Mouse (Mus musculus): Measurements from ENCODE around the gene AI837181. TPM values are rescaled to one million over a fixed set of nuclear protein-coding genes. Genes with fewer than 3 reads are reported as not detected.

Gene AI837181
- polyA plus RNA-seq, 1 experiment from 2014 or later: 51.1 TPM

DNA sequence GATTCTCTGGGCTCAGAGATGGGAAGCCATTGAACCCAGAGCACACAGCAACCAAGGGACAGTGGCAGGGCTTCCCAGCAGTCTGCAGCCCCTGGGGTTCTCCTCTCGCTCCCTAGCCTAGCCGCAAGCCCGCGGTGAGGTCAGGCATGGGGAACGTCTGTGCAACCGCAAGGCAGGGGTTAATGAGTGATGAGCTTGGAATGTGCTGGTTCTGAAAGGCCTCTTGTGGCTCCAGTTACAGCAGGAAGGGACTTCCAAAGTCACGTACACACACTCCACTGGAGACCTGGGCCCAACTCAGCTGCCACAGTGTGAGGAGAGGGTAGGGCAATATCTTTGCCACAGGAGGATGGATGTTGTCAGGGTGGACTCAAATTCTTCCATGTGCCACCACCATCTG lies 20.0 kb downstream of the AI837181 start:
- 31% methylated on average over 7 of the region's 7 CpGs for WGBS
- no peak overlapping the region for H3K27ac ChIP-seq (replicated peaks; ENCODE audit: low read depth, low read length)
- H3K4me1 ChIP-seq (ENCODE audit: control insufficient read depth, insufficient read depth, low read length): 0 out of 2 replicates have a peak, but pooled peaks cover 4% of the 10 kb centered on the region
- peak; percentile 11 for DNase-seq (ENCODE audit: low spot score)
- H3K9ac ChIP-seq (ENCODE audit: low read depth, low read length): no peak overlapping the region
- H3K9me3 ChIP-seq (ENCODE audit: control insufficient read depth, low read length): peaks cover 4% of the 10 kb centered on the region; the same call in 1 of the 2 replicates
- peaks cover 33% of the 10 kb centered on the region for H3K27me3 ChIP-seq (replicated peaks; ENCODE audit: control insufficient read depth, insufficient read depth, low read length)
- H3K4me2 ChIP-seq (ENCODE audit: low read depth, low read length): no peak overlapping the region
- H3K4me3 ChIP-seq (ENCODE audit: low read depth, low read length): no peak overlapping the region
- no peak for ATAC-seq (ENCODE audit: low read depth)
- H3K36me3 ChIP-seq (ENCODE audit: control insufficient read depth, insufficient read depth, low read length): no peaks in the 10 kb centered on the region

- 95% methylated on average over 5 of the region's 5 CpGs for WGBS
- Histone ChIP-seq H3K36me3 (ENCODE audit: control insufficient read depth, insufficient read depth, low read length) (no peaks in the 10 kb centered on the region), H3K4me3 (ENCODE audit: low read depth, low read length) (no peak overlapping the region), H3K9ac (ENCODE audit: low read depth, low read length) (no peak overlapping the region), H3K27ac (replicated peaks; ENCODE audit: low read depth, low read length) (no peak overlapping the region), H3K4me1 (ENCODE audit: control insufficient read depth, insufficient read depth, low read length) (0 out of 2 replicates have a peak, but pooled peaks cover 4% of the 10 kb centered on the region), H3K4me2 (ENCODE audit: low read depth, low read length) (no peak overlapping the region), H3K27me3 (replicated peaks; ENCODE audit: control insufficient read depth, insufficient read depth, low read length) (peaks cover 36% of the 10 kb centered on the region), H3K9me3 (ENCODE audit: control insufficient read depth, low read length) (peaks cover 4% of the 10 kb centered on the region; the same call in 1 of the 2 replicates)
- no peak for ATAC-seq (ENCODE audit: low read depth)
- no peak for DNase-seq (ENCODE audit: low spot score)
These were observed 20.8 kb downstream of the AI837181 start for GRCm38 (mm10) chr19:5445747-5446146.

DNA sequence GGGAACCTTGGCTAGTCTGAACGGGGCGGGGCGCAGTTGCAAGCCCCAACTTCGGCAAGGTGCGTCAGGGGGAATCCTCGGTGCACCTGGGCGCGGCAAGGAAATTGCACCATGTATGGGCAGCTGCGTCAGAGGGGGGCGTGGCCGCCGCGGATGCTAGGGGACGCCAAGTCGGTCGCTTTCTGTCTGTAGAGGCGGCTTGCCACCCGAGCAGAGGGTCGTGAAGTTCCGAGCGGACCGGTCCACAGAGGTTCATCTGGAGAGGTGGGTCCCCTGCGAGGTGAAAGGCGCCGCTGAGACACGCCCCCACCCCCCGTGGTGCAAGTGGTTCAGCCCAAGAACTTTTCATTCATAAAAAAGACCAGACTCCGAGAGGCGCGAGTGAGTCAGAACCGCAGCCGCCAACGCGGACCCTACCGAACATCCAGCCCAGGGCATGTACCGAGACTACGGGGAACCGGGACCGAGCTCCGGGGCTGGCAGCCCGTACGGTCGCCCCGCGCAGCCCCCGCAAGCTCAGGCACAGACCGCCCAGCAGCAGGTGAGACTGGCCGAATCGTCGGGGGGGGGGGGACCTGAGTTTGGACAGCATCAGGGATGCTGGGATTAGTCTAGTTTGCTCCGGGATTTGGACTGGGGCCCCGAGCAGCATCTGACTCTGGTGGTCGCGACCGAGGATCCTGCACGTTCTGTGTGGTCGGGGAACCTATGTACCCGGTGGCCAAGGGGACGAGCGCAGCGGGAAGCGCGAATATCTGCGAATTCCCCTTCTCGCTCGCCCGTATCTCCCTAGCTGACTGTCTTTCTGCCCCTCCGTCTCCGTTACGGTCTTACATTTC lies 22.8 kb downstream of the AI837181 start, which contains the start of gene Fosl1:
Gene Fosl1, plus strand, starts transcription at position 33 of the 839 bp plus-strand sequence.
- H3K27ac ChIP-seq (replicated peaks; ENCODE audit: low read depth, low read length): no peak within 1 kb of the TSS
- 0 out of 2 replicates have a peak, but pooled peaks cover 4% of the 10 kb centered on the region for H3K4me1 ChIP-seq (ENCODE audit: control insufficient read depth, insufficient read depth, low read length)
- H3K27me3 ChIP-seq (replicated peaks; ENCODE audit: control insufficient read depth, insufficient read depth, low read length): peaks cover 36% of the 10 kb centered on the region
- no peaks in the 10 kb centered on the region for H3K36me3 ChIP-seq (ENCODE audit: control insufficient read depth, insufficient read depth, low read length)
- DNase-seq (ENCODE audit: low spot score): peak; percentile 72
- peak; percentile 70 for ATAC-seq (ENCODE audit: low read depth)
- H3K4me2 ChIP-seq (ENCODE audit: low read depth, low read length): peak within 1 kb of the TSS; percentile 94
- peak within 1 kb of the TSS; percentile 55 for H3K9ac ChIP-seq (ENCODE audit: low read depth, low read length)
- peaks cover 4% of the 10 kb centered on the region; the same call in 1 of the 2 replicates for H3K9me3 ChIP-seq (ENCODE audit: control insufficient read depth, low read length)
- H3K4me3 ChIP-seq (ENCODE audit: low read depth, low read length): peak within 1 kb of the TSS; percentile 58
- under 1% methylated on average over 59 of the region's 70 CpGs for WGBS

DNA sequence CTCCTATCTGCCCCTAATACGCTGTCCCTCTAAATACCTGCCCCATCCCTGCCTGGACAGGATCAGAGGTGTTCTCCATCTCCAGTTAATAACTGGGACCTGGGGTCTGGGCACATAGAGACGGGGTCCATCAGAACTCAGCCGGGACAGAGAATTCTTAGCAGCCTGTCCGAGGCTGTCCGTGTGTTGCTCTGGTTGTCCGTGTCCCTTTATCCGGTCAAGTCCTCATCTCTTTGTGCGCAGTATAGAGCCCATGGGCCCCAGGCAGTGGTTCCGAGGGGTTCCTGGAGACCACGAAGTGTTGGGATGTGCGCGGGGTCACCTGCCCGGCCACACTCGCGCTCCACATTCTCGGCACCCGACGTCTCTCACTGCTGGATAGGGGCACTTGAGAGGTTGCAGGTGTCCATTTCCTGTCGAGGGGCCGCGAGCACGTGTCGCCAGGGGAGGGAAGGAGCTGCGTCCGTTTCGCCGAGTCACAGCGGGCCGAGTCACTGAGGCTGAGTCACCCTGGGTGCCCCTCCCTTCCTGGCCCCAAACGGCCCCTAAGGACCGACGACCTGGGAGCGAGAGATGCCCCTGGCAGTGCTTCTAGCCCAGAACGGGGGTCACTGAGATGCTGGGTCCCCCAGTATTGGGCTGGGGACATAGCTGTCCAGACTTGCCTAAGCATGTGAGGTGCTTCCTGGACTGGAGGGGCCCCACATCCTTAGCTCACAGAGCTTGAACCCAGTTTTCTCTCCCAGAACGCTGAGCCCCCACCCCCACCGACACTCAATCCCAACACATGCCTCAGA lies 23.6 kb downstream of the AI837181 start:
- Histone ChIP-seq H3K9me3 (ENCODE audit: control insufficient read depth, low read length) (peaks cover 4% of the 10 kb centered on the region; the same call in 1 of the 2 replicates), H3K9ac (ENCODE audit: low read depth, low read length) (no peak overlapping the region), H3K27me3 (replicated peaks; ENCODE audit: control insufficient read depth, insufficient read depth, low read length) (peaks cover 36% of the 10 kb centered on the region), H3K4me1 (ENCODE audit: control insufficient read depth, insufficient read depth, low read length) (0 out of 2 replicates have a peak, but pooled peaks cover 4% of the 10 kb centered on the region), H3K27ac (replicated peaks; ENCODE audit: low read depth, low read length) (no peak overlapping the region), H3K4me3 (ENCODE audit: low read depth, low read length) (peak overlapping the region; percentile 58), H3K36me3 (ENCODE audit: control insufficient read depth, insufficient read depth, low read length) (no peaks in the 10 kb centered on the region), H3K4me2 (ENCODE audit: low read depth, low read length) (peak overlapping the region; percentile 94)
- DNase-seq (ENCODE audit: low spot score) (no peak), ATAC-seq (ENCODE audit: low read depth) (no peak)
- 8% methylated on average over 30 of the region's 36 CpGs for WGBS

- H3K4me1 ChIP-seq (ENCODE audit: control insufficient read depth, insufficient read depth, low read length): 0 out of 2 replicates have a peak, but pooled peaks cover 4% of the 10 kb centered on the region
- H3K9ac ChIP-seq (ENCODE audit: low read depth, low read length): no peak overlapping the region
- H3K27ac ChIP-seq (replicated peaks; ENCODE audit: low read depth, low read length): no peak overlapping the region
- H3K27me3 ChIP-seq (replicated peaks; ENCODE audit: control insufficient read depth, insufficient read depth, low read length): peaks cover 36% of the 10 kb centered on the region
- ATAC-seq (ENCODE audit: low read depth) (no peak), DNase-seq (ENCODE audit: low spot score) (no peak)
- WGBS: 88% methylated on average over 3 of the region's 3 CpGs
- H3K4me2 ChIP-seq (ENCODE audit: low read depth, low read length): no peak overlapping the region
- peaks cover 4% of the 10 kb centered on the region; the same call in 1 of the 2 replicates for H3K9me3 ChIP-seq (ENCODE audit: control insufficient read depth, low read length)
- H3K36me3 ChIP-seq (ENCODE audit: control insufficient read depth, insufficient read depth, low read length): peaks cover 7% of the 10 kb centered on the region
- H3K4me3 ChIP-seq (ENCODE audit: low read depth, low read length): no peak overlapping the region
These were observed 24.7 kb downstream of the AI837181 start for GRCm38 (mm10) chr19:5449673-5450072.

DNA sequence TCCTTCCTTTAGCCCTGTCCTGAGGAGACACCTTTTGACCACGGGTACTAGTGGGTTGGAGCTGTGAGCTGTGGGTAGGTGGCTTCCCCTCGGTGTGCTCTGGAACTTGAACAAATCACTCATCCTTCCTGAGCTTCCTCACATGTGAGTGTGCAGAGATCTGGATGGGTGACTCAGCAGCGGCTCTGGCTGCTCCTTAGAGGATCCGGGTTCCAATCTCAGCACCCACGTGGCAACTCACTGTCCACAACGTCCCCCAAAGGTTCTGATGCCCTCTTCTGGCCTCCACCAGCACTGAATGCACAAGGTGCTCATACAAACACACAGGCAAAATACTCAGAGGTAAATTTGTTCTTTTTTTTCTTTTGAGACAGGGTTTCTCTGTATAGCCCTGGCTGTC lies 26.8 kb downstream of the AI837181 start:
- DNase-seq (ENCODE audit: low spot score) (no peak), ATAC-seq (ENCODE audit: low read depth) (no peak)
- Histone ChIP-seq H3K27ac (replicated peaks; ENCODE audit: low read depth, low read length) (no peak overlapping the region), H3K9ac (ENCODE audit: low read depth, low read length) (no peak overlapping the region), H3K27me3 (replicated peaks; ENCODE audit: control insufficient read depth, insufficient read depth, low read length) (peaks cover 35% of the 10 kb centered on the region), H3K4me2 (ENCODE audit: low read depth, low read length) (no peak overlapping the region), H3K36me3 (ENCODE audit: control insufficient read depth, insufficient read depth, low read length) (peaks cover 9% of the 10 kb centered on the region), H3K4me3 (ENCODE audit: low read depth, low read length) (no peak overlapping the region), H3K9me3 (ENCODE audit: control insufficient read depth, low read length) (peaks cover 4% of the 10 kb centered on the region; the same call in 1 of the 2 replicates), H3K4me1 (ENCODE audit: control insufficient read depth, insufficient read depth, low read length) (peaks cover 19% of the 10 kb centered on the region)
- WGBS: 78% methylated on average over 6 of the region's 6 CpGs

- H3K9ac ChIP-seq (ENCODE audit: low read depth, low read length): peak overlapping the region; percentile 43; the same call in 1 of the 2 replicates
- no peak for ATAC-seq (ENCODE audit: low read depth)
These were observed 30.1 kb downstream of the AI837181 start for GRCm38 (mm10) chr19:5455037-5455436.

DNA sequence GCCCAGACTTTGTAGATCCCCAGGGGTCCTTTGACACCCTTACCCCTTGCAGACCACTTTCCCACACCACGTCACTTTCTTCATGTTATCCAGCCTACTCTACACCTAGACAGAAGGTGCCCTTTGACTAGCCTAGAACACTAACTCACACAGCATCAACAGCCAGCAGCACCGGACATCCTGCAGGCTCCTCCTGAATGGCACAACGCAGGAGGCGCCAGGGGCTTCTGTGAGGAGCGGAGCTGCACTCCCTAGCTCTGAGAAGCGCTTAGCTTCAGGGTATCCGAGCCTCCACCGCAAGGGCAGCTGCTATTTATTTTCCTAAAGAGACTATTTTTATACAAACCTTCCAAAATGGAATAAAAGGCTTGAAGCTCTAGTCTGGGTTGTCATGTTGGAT lies 30.6 kb downstream of the AI837181 start:
- peak overlapping the region; percentile 82 for H3K4me3 ChIP-seq (ENCODE audit: low read depth, low read length)
- H3K27ac ChIP-seq (replicated peaks; ENCODE audit: low read depth, low read length): no peak overlapping the region
- H3K36me3 ChIP-seq (ENCODE audit: control insufficient read depth, insufficient read depth, low read length): peaks cover 9% of the 10 kb centered on the region
- DNase-seq (ENCODE audit: low spot score): no peak
- ATAC-seq (ENCODE audit: low read depth): no peak
- H3K27me3 ChIP-seq (replicated peaks; ENCODE audit: control insufficient read depth, insufficient read depth, low read length): no peaks in the 10 kb centered on the region
- H3K9me3 ChIP-seq (ENCODE audit: control insufficient read depth, low read length): no peaks in the 10 kb centered on the region
- H3K9ac ChIP-seq (ENCODE audit: low read depth, low read length): peak overlapping the region; percentile 38; the same call in 1 of the 2 replicates
- 55% methylated on average over 8 of the region's 8 CpGs for WGBS
- peak overlapping the region; percentile 100 for H3K4me2 ChIP-seq (ENCODE audit: low read depth, low read length)
- H3K4me1 ChIP-seq (ENCODE audit: control insufficient read depth, insufficient read depth, low read length): peaks cover 19% of the 10 kb centered on the region

More at GRCm38 (mm10) chr19:5455037-5455436, 30.1 kb downstream of the AI837181 start:
- Histone ChIP-seq H3K4me2 (ENCODE audit: low read depth, low read length) (peak overlapping the region; percentile 100), H3K4me3 (ENCODE audit: low read depth, low read length) (no peak overlapping the region), H3K27me3 (replicated peaks; ENCODE audit: control insufficient read depth, insufficient read depth, low read length) (peaks cover 2% of the 10 kb centered on the region), H3K9me3 (ENCODE audit: control insufficient read depth, low read length) (no peaks in the 10 kb centered on the region), H3K36me3 (ENCODE audit: control insufficient read depth, insufficient read depth, low read length) (peaks cover 9% of the 10 kb centered on the region), H3K27ac (replicated peaks; ENCODE audit: low read depth, low read length) (no peak overlapping the region), H3K4me1 (ENCODE audit: control insufficient read depth, insufficient read depth, low read length) (peaks cover 17% of the 10 kb centered on the region)
- WGBS: 79% methylated on average over 12 of the region's 12 CpGs
- DNase-seq (ENCODE audit: low spot score): no peak

Measured in embryonic facial prominence, embryonic 14.5 days (tissue).